Mouse (Mus musculus) erythroblast, embryonic 14.5 days (primary cell): ENCODE results near the gene Gm26566. TPM values are rescaled to one million over a fixed set of nuclear protein-coding genes. Genes with fewer than 3 reads are reported as not detected.
"Not testable (repeated sequence)": the region's sequence is repeated elsewhere in the genome, so short reads cannot be mapped to it uniquely, and the experiment has no call there.

Experiments used
- H3K27me3 ChIP-seq: 2 replicates; pipeline ENCODE4 v1.6.1; 2012; ENCODE audit warnings: inconsistent platforms; ENCODE audit not compliant: control insufficient read depth
- H3K36me3 ChIP-seq: 2 replicates; pipeline ENCODE4 v1.6.1; 2012; ENCODE audit warnings: mild to moderate bottlenecking, inconsistent platforms; ENCODE audit not compliant: control insufficient read depth
- H3K4me1 ChIP-seq: 2 replicates; pipeline ENCODE4 v1.6.1; 2012; ENCODE audit warnings: inconsistent platforms; ENCODE audit not compliant: control insufficient read depth
- H3K4me3 ChIP-seq: replicated peaks from 2 replicates; pipeline ENCODE3; 2012; ENCODE audit warnings: moderate library complexity, mild to moderate bottlenecking, inconsistent platforms
- H3K9me3 ChIP-seq: 2 replicates; pipeline ENCODE4 v1.6.1; 2012; ENCODE audit warnings: low read length, inconsistent platforms, mixed read lengths; ENCODE audit not compliant: control insufficient read depth
- GATA1 ChIP-seq: IDR thresholded peaks from 2 replicates; pipeline ENCODE4 v1.6.1; 2012; ENCODE audit warnings: low read length, inconsistent platforms, mixed read lengths
- TAL1 ChIP-seq: IDR thresholded peaks from 3 replicates; pipeline ENCODE4 v1.6.1; 2012; ENCODE audit warnings: low read length, inconsistent platforms, mixed read lengths
- polyA plus RNA-seq: library from polyadenylated mRNA; stranded (reverse); fragments of >175 nt; gene quantifications from 2 replicates; pipeline ENCODE4 v1.2.3, GENCODE M21; 2012

Gm26566 gene
- polyA plus RNA-seq, 1 experiment: 0.03 TPM

DNA sequence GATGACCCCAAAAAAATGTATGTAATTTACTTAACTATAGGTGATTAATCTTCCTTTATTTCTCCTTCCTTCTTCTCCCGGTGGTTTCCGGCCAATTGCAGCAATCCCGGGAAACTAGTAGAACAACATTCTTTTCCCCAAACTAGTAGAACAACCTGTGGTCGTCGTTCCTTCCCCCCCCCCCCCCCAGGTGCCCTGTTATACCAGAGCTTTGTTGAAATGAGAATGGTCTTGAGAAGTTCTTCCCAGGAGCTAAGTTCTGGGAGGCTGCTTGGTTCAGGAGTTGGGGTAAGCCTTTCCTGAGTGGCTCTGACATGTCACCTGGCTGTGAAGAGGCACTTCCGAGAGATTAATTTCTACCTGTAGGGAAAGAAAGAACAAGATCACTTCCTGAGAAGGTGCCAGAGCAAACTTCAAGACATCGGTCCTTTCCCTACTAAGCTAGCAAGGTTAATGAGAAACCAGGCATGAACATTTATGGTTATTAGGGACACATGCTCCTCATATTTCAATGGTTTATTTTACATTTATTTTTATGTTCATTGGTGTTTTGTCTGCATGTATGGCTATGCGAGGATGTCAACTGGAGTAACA, 2.0 kb downstream of the Gm26566 start:
- TF ChIP-seq GATA1 (no peak), TAL1 (no peak)
- Histone ChIP-seq H3K36me3 (peaks cover 16% of the 10 kb centered on the region), H3K4me3 (no peak overlapping the region), H3K27me3 (no peaks in the 10 kb centered on the region), H3K4me1 (peaks cover 31% of the 10 kb centered on the region), H3K9me3 (no peaks in the 10 kb centered on the region)

DNA sequence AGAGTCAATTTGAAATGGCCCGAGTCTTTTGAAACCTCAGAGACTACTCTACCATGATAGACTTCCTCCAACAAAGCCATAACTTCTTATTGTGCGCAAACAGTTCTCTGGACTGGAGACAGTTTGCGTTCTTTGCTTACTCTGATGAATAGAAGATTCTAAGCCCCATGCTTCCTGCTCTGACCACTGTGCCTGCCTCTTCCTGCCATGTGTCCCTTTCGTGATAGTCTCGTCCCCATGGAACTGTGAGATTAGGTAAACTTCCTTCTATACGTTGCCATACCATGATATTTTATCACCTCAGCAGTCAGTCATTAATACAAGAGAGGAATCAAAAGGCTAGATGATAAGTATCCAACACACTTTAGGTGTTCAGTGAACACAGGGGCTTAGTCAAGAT, 5.1 kb downstream of the Gm26566 start:
- H3K36me3 ChIP-seq: no peaks in the 10 kb centered on the region
- H3K4me3 ChIP-seq: no peak overlapping the region
- no peak for TF ChIP-seq TAL1
- TF ChIP-seq GATA1: no peak
- H3K27me3 ChIP-seq: no peaks in the 10 kb centered on the region
- H3K4me1 ChIP-seq: peaks cover 7% of the 10 kb centered on the region
- no peaks in the 10 kb centered on the region for H3K9me3 ChIP-seq

DNA sequence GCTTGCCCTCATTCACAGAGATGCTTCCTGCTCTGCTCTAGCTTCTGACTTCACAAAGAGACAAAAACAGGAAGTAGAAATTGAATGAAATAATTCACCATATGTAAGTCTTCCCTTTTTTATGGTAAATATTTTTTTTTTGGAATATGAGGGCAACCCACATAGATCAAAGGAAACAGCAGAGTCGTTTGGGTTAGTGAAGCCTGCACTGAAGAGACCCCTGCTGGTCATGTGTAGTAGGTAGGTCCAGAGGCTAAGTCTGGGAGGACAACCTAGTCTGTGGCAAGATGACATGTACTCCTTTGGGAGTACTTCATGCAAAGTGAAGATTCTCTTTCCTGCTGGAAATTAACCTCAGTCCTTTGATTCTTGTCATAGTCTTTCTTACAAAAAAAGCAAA, 5.7 kb downstream of the Gm26566 start:
- no peaks in the 10 kb centered on the region for H3K27me3 ChIP-seq
- TF ChIP-seq TAL1: no peak
- no peak for TF ChIP-seq GATA1
- H3K9me3 ChIP-seq: no peaks in the 10 kb centered on the region
- H3K36me3 ChIP-seq: no peaks in the 10 kb centered on the region
- no peak overlapping the region for H3K4me3 ChIP-seq
- H3K4me1 ChIP-seq: peaks cover 2% of the 10 kb centered on the region; the same call in 1 of the 2 replicates

DNA sequence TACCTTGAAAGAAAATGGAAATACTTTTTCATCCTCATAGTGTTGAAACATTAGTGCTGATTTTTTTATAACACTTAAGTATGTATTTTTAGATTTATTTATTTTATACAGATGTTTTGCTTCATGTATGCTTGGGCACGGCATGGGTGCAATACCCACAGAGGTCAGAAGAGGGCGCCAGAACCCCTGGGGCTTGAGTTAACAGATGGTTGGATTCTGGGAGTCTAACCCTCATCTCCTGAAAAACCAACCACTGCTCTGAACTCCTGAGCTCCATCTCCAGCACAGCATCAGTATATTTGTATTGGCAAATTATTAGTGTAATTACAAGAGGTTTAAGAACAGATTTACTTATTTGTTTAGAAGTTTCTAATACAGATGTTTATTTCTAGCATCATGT, 16.9 kb downstream of the Gm26566 start:
- no peaks in the 10 kb centered on the region for H3K9me3 ChIP-seq
- H3K27me3 ChIP-seq: 0 out of 2 replicates have a peak, but pooled peaks cover 2% of the 10 kb centered on the region
- H3K4me3 ChIP-seq: no peak overlapping the region
- no peaks in the 10 kb centered on the region for H3K4me1 ChIP-seq
- no peaks in the 10 kb centered on the region for H3K36me3 ChIP-seq
- TF ChIP-seq GATA1 (no peak), TAL1 (no peak)

DNA sequence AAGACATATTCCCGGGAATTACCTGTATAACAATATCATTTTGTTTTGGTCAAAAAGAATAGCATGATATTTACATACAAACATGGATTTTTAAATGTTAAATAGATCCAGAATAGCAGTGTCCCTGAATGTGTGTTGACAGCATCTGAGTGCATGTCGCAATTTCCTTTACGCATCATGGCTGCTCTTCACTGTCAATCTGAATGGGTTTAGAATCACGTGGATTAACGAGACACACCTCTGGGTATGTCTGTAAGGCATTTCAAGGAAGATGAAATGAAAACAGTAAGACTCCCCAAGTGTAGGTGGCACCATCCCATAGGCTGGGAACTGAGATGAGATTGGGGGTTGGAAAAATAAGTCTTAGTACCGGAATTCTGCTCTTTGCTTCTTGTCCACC, 17.4 kb downstream of the Gm26566 start:
- no peak overlapping the region for H3K4me3 ChIP-seq
- TF ChIP-seq TAL1 (no peak), GATA1 (no peak)
- H3K36me3 ChIP-seq: no peaks in the 10 kb centered on the region
- H3K27me3 ChIP-seq: 0 out of 2 replicates have a peak, but pooled peaks cover 2% of the 10 kb centered on the region
- H3K4me1 ChIP-seq: no peaks in the 10 kb centered on the region
- H3K9me3 ChIP-seq: no peaks in the 10 kb centered on the region

DNA sequence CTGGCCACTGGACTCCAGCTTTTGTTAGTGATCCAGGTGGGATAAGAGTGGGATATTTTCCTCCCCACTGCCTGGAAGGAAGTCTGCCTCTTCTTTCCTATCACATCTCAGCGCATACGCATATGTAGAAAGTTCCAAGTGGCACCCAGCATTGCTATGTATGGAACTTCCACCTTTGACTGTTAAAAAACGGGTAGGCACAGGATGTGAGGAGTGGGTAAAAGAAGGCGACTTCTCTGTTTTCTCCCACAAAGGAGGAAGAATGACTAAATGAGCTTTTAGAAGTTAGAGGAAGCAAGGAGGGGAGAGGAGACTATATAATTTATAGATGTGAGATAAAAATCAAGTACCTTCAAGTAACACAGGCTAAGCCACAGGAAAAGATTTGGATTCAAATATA, 19.8 kb downstream of the Gm26566 start:
- TF ChIP-seq GATA1: no peak
- no peak for TF ChIP-seq TAL1
- Histone ChIP-seq H3K4me1 (no peaks in the 10 kb centered on the region), H3K27me3 (no peaks in the 10 kb centered on the region), H3K4me3 (no peak overlapping the region), H3K36me3 (no peaks in the 10 kb centered on the region), H3K9me3 (no peaks in the 10 kb centered on the region)

DNA sequence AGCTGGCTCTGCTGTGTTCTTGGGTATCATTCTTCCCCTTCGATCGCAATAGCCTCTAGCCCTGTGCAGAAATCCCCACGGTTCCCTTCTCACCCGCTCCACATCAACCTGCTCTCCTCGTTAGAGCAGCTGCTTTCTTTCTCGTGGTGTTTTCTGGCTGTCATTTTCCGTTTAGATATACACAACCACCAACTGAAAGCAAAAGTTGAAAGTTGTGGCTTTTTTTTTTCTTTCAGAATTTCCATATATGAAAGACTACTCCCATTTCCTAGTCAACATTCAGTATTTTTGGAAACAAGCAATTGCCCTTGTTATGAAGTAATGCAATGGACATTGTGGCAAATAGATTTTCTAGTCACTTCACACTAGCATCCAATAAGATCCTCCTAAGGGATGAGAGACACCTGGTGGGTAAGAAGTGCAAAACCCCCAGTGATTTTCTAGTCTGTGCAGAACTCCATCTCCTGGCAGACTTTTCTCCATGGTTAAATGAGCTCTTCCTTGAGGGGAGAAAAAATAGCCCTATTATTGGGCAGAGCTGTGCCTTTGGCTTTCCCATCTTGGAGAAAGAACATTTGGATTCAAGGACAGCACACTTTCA, 21.3 kb downstream of the Gm26566 start:
- Histone ChIP-seq H3K9me3 (no peaks in the 10 kb centered on the region), H3K4me1 (no peaks in the 10 kb centered on the region), H3K4me3 (no peak overlapping the region), H3K36me3 (no peaks in the 10 kb centered on the region), H3K27me3 (no peaks in the 10 kb centered on the region)
- TF ChIP-seq TAL1 (no peak), GATA1 (no peak)

DNA sequence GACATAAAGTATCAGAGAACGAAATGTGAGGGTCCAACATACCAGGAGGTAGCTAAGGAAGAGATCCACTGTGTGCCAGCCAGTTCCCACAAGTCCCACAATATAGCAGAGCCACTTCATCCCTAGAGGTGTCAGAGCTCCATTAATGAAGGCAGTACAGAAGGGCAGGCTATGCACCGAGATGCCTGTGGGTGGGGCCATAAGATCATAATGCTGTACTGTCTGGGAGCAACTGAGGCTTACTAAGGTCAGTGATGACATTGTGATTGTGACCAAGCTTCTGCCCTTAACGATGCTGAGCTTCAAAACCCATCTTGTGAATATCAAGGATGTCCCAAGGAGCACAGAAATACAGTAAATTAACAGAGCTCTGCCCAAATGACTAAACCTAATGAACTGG, 22.6 kb downstream of the Gm26566 start:
- no peak overlapping the region for H3K4me3 ChIP-seq
- no peaks in the 10 kb centered on the region for H3K27me3 ChIP-seq
- H3K4me1 ChIP-seq: no peaks in the 10 kb centered on the region
- TF ChIP-seq TAL1 (no peak), GATA1 (no peak)
- H3K36me3 ChIP-seq: no peaks in the 10 kb centered on the region
- H3K9me3 ChIP-seq: no peaks in the 10 kb centered on the region

DNA sequence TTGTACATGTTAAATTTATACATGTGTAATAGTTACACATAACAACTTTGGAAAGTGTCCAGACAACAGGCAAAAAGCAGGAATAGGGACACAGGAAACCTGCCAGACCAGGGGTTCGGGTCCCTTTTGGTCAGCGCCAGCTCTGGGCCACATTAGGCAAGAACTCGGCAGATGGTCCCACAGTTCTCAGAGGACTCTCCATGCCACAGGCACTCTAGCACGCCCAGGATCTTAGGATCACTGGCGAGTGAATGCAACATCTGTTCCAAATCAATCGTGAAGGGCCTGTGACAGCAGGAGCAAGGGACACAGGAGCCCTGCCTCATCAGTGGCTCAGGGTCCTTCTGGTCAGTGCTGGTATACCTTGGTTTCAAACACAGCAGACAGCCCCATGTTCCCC, 28.3 kb downstream of the Gm26566 start:
- Histone ChIP-seq H3K4me3 (no peak overlapping the region), H3K9me3 (no peaks in the 10 kb centered on the region), H3K4me1 (no peaks in the 10 kb centered on the region), H3K27me3 (no peaks in the 10 kb centered on the region), H3K36me3 (no peaks in the 10 kb centered on the region)
- no peak for TF ChIP-seq TAL1
- TF ChIP-seq GATA1: no peak

DNA sequence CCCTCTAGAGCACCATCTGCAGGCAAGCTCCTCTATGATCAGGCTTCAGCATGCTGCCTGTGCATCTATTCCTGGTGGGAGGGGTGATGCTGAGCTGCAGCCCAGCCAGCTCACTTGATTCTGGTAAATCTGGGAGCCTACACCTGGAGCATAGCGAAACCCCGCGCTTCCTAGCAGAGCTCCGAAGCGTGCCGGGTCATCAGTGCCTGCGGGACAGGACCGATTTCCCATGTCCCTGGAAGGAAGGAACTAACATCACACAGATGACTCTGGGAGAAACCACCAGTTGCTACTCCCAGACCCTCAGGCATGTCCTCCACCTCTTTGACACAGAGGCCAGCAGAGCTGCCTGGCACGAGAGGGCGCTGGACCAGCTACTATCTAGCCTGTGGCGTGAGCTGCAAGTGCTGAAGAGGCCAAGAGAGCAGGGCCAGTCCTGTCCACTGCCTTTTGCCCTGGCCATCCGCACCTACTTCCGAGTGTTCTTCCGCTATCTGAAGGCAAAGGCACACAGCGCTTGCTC, 33.3 kb downstream of the Gm26566 start, which contains the start of gene Gm13271:
Gene Gm13271 (plus strand): TSS at position 51 of the 523 bp plus-strand sequence.
- not testable (repeated sequence) for H3K9me3 ChIP-seq, H3K36me3 ChIP-seq

DNA sequence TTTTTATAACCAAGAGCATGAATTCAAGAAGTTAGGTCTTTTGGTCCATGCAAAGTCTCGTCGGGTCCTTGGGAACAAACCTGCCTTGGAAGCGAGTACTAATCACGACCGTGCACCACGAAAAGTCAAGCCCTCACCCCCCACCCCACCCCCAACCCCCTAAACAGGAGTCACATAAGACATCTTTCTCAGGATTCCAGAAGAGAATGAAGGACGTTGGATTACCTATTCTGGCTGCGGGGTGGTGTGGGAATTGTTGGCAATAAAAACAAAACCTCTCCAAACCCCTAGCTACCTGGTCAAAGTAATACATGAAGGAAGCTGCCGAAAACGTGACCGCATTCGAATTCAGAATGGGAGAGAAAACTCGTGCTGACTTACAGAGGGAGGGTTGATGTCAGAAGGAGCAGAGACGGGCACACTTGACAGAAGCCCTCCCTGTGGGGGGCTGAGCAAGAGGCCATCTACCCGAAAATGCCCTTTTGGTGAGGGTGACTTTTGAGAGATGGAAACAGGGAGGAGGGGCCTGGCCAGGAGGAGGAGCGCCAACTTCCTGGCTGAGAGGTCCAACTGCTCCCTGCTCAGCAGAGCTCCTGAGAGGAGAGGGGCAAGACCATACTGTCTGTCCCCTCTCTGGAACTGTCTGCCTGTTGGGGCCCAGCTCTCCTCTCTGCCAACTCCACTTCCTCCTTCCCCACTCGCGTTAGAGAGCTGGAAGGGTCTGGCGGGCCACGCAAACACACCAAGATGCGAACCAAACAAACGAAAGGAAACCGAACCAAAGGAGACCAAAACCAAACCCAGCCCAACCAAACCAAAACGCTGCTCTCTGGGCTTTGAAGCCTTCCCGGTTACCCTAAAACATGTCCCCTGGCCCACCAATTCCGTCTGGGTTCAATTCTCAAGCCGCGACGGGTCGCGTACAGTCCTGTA, 35.2 kb downstream of the Gm26566 start:
- H3K36me3 ChIP-seq, H3K9me3 ChIP-seq, H3K4me3 ChIP-seq, H3K4me1 ChIP-seq: not testable (repeated sequence)
- H3K27me3 ChIP-seq: peaks cover 16% of the 10 kb centered on the region

More for the DNA sequence above, 33.3 kb downstream of the Gm26566 start, which contains the start of gene Gm13271:
- not testable (repeated sequence) for H3K4me1 ChIP-seq, H3K4me3 ChIP-seq
- H3K27me3 ChIP-seq: peaks cover 16% of the 10 kb centered on the region

DNA sequence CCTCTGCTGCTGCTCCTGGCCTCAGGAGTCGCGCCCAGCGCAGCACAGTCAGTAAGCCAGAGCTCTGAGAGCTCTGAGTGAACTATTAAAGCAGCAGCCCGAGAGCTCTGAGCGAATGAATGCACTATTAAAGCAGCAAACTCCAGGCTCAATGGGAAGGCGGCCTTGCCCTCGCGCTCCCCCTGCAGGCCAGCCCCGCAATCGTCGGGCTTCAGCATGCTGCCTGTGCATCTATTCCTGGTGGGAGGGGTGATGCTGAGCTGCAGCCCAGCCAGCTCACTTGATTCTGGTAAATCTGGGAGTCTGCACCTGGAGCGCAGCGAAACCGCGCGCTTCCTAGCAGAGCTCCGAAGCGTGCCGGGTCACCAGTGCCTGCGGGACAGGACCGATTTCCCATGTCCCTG, 36.0 kb downstream of the Gm26566 start:
- H3K4me1 ChIP-seq, H3K4me3 ChIP-seq, H3K36me3 ChIP-seq, H3K9me3 ChIP-seq: not testable (repeated sequence)
- H3K27me3 ChIP-seq: peaks cover 16% of the 10 kb centered on the region
